Mouse (Mus musculus) olfactory bulb, adult 2 months (tissue): ENCODE results near the gene Lrrc30.

Experiments
- CTCF ChIP-seq: fragments of 200-500 bp; IDR thresholded peaks from 2 replicates; pipeline ENCODE4 v1.5.1; 2012; ENCODE audit warnings: low read depth, mild to moderate bottlenecking, low read length, moderate library complexity; ENCODE audit not compliant: insufficient read depth
- POLR2A ChIP-seq: fragments of 200-500 bp; IDR thresholded peaks from 2 replicates; pipeline ENCODE4 v1.6.1; 2012; ENCODE audit warnings: mild to moderate bottlenecking, low read depth, low read length, moderate library complexity; ENCODE audit not compliant: insufficient read depth

- no peak for TF ChIP-seq POLR2A
- TF ChIP-seq CTCF: no peak
Measured at GRCm38 (mm10) chr17:67629746-67630145, 2.8 kb downstream of the Lrrc30 start.
